Mouse (Mus musculus) liver, adult 2 months (tissue): ENCODE measurements at regions not wholly inside any gene's neighbourhood (a gene's known extent, or its start where the extent isn't known, plus 50 kb on each side); places are given as distances from the start of the nearest gene placed in this dataset.

ENCODE experiments used
- CTCF ChIP-seq: fragments of 200-500 bp; IDR thresholded peaks from 2 replicates; pipeline ENCODE4 v1.5.1; 2011; ENCODE audit warnings: low read depth, low read length, control low read depth
- POLR2A ChIP-seq: fragments of 200-500 bp; IDR thresholded peaks from 2 replicates; pipeline ENCODE4 v1.6.1; 2011; ENCODE audit warnings: low read length, control low read depth; ENCODE audit not compliant: insufficient read depth; ENCODE audit errors: extremely low read depth

DNA sequence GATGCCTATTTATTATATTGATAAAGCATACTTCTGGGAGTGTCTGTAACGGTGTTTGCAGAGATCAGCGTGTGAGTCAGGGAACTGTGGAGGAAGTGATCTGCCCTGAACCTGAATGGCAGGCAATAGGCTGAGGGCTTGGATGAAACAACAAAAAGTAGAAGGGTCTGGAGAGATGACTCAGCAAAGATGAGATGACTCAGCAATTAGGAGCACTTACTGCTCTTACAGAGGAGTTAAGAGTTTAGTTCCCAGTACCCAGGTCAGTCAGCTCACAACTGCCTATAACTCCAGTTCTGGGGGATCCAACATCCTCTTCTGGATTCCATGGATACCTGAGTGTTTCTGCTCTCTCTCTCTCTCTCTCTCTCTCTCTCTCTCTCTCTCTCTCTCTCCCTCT is 277.6 kb downstream of the 3100002H09Rik start:
- TF ChIP-seq CTCF, result no peak
- TF ChIP-seq POLR2A, result no peak
